Mouse (Mus musculus) ES-CJ7 (cell line): ENCODE measurements around the gene Rasgrp4.
"Not testable (repeated sequence)": the region's sequence is repeated elsewhere in the genome, so short reads cannot be mapped to it uniquely, and the experiment has no call there.

ENCODE experiments used
- DNase-seq: peaks from one replicate; pipeline ENCODE4 v3.0.0; 2011; ENCODE audit warnings: low read depth, low spot score

Rasgrp4 gene

GRCm38 (mm10) chr7:29134693-29135386, at the start of gene Rasgrp4:
Gene Rasgrp4, plus strand, starts transcription at chr7:29134851.
- peak; percentile 56 for DNase-seq

GRCm38 (mm10) chr7:29085981-29086380, 48.7 kb upstream of the Rasgrp4 start:
- peak; percentile 30 for DNase-seq

- peak; percentile 55 for DNase-seq
Measured at GRCm38 (mm10) chr7:29086902-29087301, 47.7 kb upstream of the Rasgrp4 start.

- no peak for DNase-seq
Measured at GRCm38 (mm10) chr7:29088817-29089216, 45.8 kb upstream of the Rasgrp4 start.

GRCm38 (mm10) chr7:29097131-29097530, 37.5 kb upstream of the Rasgrp4 start:
- no peak for DNase-seq

- DNase-seq: peak; percentile 54
Measured at GRCm38 (mm10) chr7:29101286-29102017, 33.2 kb upstream of the Rasgrp4 start.

GRCm38 (mm10) chr7:29108992-29109955, 25.4 kb upstream of the Rasgrp4 start:
- peak; percentile 88 for DNase-seq

- DNase-seq: peak; percentile 70
Measured at GRCm38 (mm10) chr7:29118142-29118851, 16.4 kb upstream of the Rasgrp4 start.

GRCm38 (mm10) chr7:29119526-29119925, 15.1 kb upstream of the Rasgrp4 start:
- no peak for DNase-seq

GRCm38 (mm10) chr7:29122821-29123220, 11.8 kb upstream of the Rasgrp4 start:
- DNase-seq: peak; percentile 61

- no peak for DNase-seq
Measured at GRCm38 (mm10) chr7:29123531-29124358, 10.9 kb upstream of the Rasgrp4 start.

- peak; percentile 86 for DNase-seq
Measured at GRCm38 (mm10) chr7:29124970-29125369, 9.7 kb upstream of the Rasgrp4 start, which contains the start of gene Ryr1. Gene Ryr1, minus strand, starts transcription at chr7:29125179.

GRCm38 (mm10) chr7:29126173-29126915, 8.3 kb upstream of the Rasgrp4 start:
- DNase-seq: peak; percentile 87

- DNase-seq: peak; percentile 62
Measured at GRCm38 (mm10) chr7:29128725-29129124, 5.9 kb upstream of the Rasgrp4 start.

GRCm38 (mm10) chr7:29134230-29134629, 421 bp upstream of the Rasgrp4 start:
- no peak for DNase-seq

GRCm38 (mm10) chr7:29137429-29137828, 2.8 kb downstream of the Rasgrp4 start:
- DNase-seq: peak; percentile 91

GRCm38 (mm10) chr7:29139237-29139636, 4.6 kb downstream of the Rasgrp4 start:
- not testable (repeated sequence) for DNase-seq

GRCm38 (mm10) chr7:29141416-29141815, 6.8 kb downstream of the Rasgrp4 start:
- DNase-seq: no peak

GRCm38 (mm10) chr7:29144006-29144405, 9.4 kb downstream of the Rasgrp4 start:
- DNase-seq: no peak
